Mouse (Mus musculus) liver, embryonic 14.5 days (tissue): ENCODE measurements around the gene Usp27x. TPM values are rescaled to one million over a fixed set of nuclear protein-coding genes. Genes with fewer than 3 reads are reported as not detected.

Experiments used
- ATAC-seq: fragments of 200-750 bp; cut with Nextera tagmentation; 2 replicates; pipeline ENCODE4 v1.8.0; 2017; ENCODE audit warnings: moderate number of reproducible peaks, mild to moderate bottlenecking, moderate library complexity; ENCODE audit not compliant: insufficient read depth
- DNase-seq, 3 experiments: peaks; one replicate each; pipeline ENCODE4 v3.0.0-alpha.2; 2012 to 2013; ENCODE audit warnings: low read depth in 3 of 3, low spot score in 3 of 3
- H3K27ac ChIP-seq: fragments of 300-500 bp; sonication (generic); 2 replicates; pipeline ENCODE4 v1.5.1; 2014; ENCODE audit warnings: moderate library complexity, mild to moderate bottlenecking, control low read depth, inconsistent platforms
- H3K27me3 ChIP-seq: fragments of 300-500 bp; sonication (generic); 2 replicates; pipeline ENCODE4 v1.6.1; 2014; ENCODE audit warnings: mild to moderate bottlenecking, low read length, moderate library complexity; ENCODE audit not compliant: control insufficient read depth, insufficient read depth
- H3K36me3 ChIP-seq: fragments of 300-500 bp; sonication (generic); replicated peaks from 2 replicates; pipeline ENCODE4 v1.6.1; 2014; ENCODE audit warnings: low read depth; ENCODE audit not compliant: control insufficient read depth, insufficient read depth
- H3K4me1 ChIP-seq, 2 experiments: fragments of 200-500 bp in 1 of 2; fragments of 300-500 bp in 1 of 2; sonication (generic) in 1 of 2; replicated peaks; 2 replicates each; pipeline ENCODE4 v1.6.1; 2012 to 2014; ENCODE audit warnings: antibody characterized with exemption in 1 of 2, inconsistent platforms in 1 of 2, low read length in 1 of 2; ENCODE audit not compliant: control insufficient read depth in 2 of 2, insufficient read depth in 2 of 2
- H3K4me2 ChIP-seq: fragments of 300-500 bp; sonication (generic); 2 replicates; pipeline ENCODE4 v1.6.1; 2014; ENCODE audit warnings: low read depth, mild to moderate bottlenecking, control low read depth, moderate library complexity
- H3K4me3 ChIP-seq, 2 experiments: fragments of 200-500 bp in 1 of 2; fragments of 300-500 bp in 1 of 2; sonication (generic) in 1 of 2; 2 replicates each; pipeline ENCODE4 v1.5.1; 2012 to 2014; ENCODE audit warnings: low read depth in 2 of 2, low read length in 2 of 2, mild to moderate bottlenecking in 2 of 2, control low read depth in 1 of 2, inconsistent platforms in 1 of 2, moderate library complexity in 1 of 2; ENCODE audit not compliant: insufficient read depth in 1 of 2
- H3K9ac ChIP-seq: fragments of 300-500 bp; sonication (generic); replicated peaks from 2 replicates; pipeline ENCODE4 v1.6.1; 2014; ENCODE audit warnings: mild to moderate bottlenecking, control low read depth, moderate library complexity
- H3K9me3 ChIP-seq: fragments of 300-500 bp; sonication (generic); 2 replicates; pipeline ENCODE4 v1.6.1; 2016; ENCODE audit warnings: low read length, mixed read lengths; ENCODE audit not compliant: control insufficient read depth
- CTCF ChIP-seq: IDR thresholded peaks from 2 replicates; pipeline ENCODE4 v1.5.1; 2016; ENCODE audit warnings: antibody characterized with exemption, low read depth, control low read depth
- EP300 ChIP-seq: IDR thresholded peaks from 2 replicates; pipeline ENCODE4 v1.6.1; 2016; ENCODE audit warnings: antibody characterized with exemption, low read depth
- WGBS: fragments of 180-500 bp; shearing (Covaris S2); extraction: QIAGEN DNeasy Blood & Tissue Kit; methylation state at CpG from one replicate; pipeline ENCODE4 v1.1.7; 2014; ENCODE audit not compliant: insufficient replicate concordance; 5-methylcytosine and 5-hydroxymethylcytosine counted together
- polyA plus RNA-seq, 2 experiments: library from polyadenylated mRNA; depleted of rRNA in 1 of 2; stranded (reverse) in 1 of 2; unstranded in 1 of 2; fragments of >200 nt; fragmentation: Nextera tagmentation in 1 of 2; extraction: Ambion mirVana in 1 of 2; gene quantifications; 2 replicates each; pipeline versions ENCODE4 v1.2.1 to v1.2.3; 2012 to 2014

Gene Usp27x
- polyA plus RNA-seq, 2 experiments: 0.26 TPM; not detected in 1

- no peaks in the 10 kb centered on the region for H3K36me3 ChIP-seq
- H3K9ac ChIP-seq: no peak overlapping the region
- WGBS: 17% methylated on average over 2 of the region's 2 CpGs
Observed at GRCm38 (mm10) chrX:7325455-7325854, 50.2 kb downstream of the Usp27x start.

GRCm38 (mm10) chrX:7322288-7322687 lies 53.3 kb downstream of the Usp27x start:
- TF ChIP-seq EP300: no peak
- peak; percentile 72 for TF ChIP-seq CTCF
- Histone ChIP-seq H3K4me1 (no peaks in the 10 kb centered on the region), H3K36me3 (no peaks in the 10 kb centered on the region), H3K4me2 (no peak overlapping the region), H3K4me3 (no peak overlapping the region), H3K27me3 (no peaks in the 10 kb centered on the region), H3K27ac (no peak overlapping the region), H3K9ac (no peak overlapping the region), H3K9me3 (no peaks in the 10 kb centered on the region)
- DNase-seq (peak in 1 of 3 experiments; percentile 12), ATAC-seq (no peak)
- 5% methylated on average over 7 of the region's 7 CpGs for WGBS

More at GRCm38 (mm10) chrX:7325455-7325854, 50.2 kb downstream of the Usp27x start:
- ATAC-seq (no peak), DNase-seq (no peak)
- TF ChIP-seq EP300 (no peak), CTCF (peak; percentile 42; the same call in 1 of the 2 replicates)
- Histone ChIP-seq H3K4me2 (no peak overlapping the region), H3K9me3 (no peaks in the 10 kb centered on the region), H3K4me1 (no peaks in the 10 kb centered on the region), H3K27ac (no peak overlapping the region), H3K4me3 (no peak overlapping the region), H3K27me3 (no peaks in the 10 kb centered on the region)

Other genes with a start within 250 kb of the Usp27x start
- 1.6 and 2.2 TPM in 2 replicates for gene Clcn5, start 56.5 kb downstream of the Usp27x start, polyA plus RNA-seq (2012; rRNA removed)
- gene Clcn5, start 56.5 kb downstream of the Usp27x start, polyA plus RNA-seq (2014; fragmentation: Nextera tagmentation; extraction: Ambion mirVana): 3.4 and 4.2 TPM in 2 replicates
- not detected in 2 replicates for gene Foxp3, start 197.8 kb upstream of the Usp27x start, polyA plus RNA-seq (2012; rRNA removed)
- gene Foxp3, start 197.8 kb upstream of the Usp27x start, polyA plus RNA-seq (2014; fragmentation: Nextera tagmentation; extraction: Ambion mirVana): not detected in 2 replicates
- gene Ppp1r3f, start 198.5 kb upstream of the Usp27x start, polyA plus RNA-seq (2012; rRNA removed): 0.42 and 0.56 TPM in 2 replicates
- 0.06 TPM in 2 replicates for gene Ppp1r3f, start 198.5 kb upstream of the Usp27x start, polyA plus RNA-seq (2014; fragmentation: Nextera tagmentation; extraction: Ambion mirVana)
- 9.0 TPM in 2 replicates for gene Ccdc22, start 229.7 kb upstream of the Usp27x start, polyA plus RNA-seq (2012; rRNA removed)
- 16.7 and 19.0 TPM in 2 replicates for gene Ccdc22, start 229.7 kb upstream of the Usp27x start, polyA plus RNA-seq (2014; fragmentation: Nextera tagmentation; extraction: Ambion mirVana)
- 0.04 and 0.06 TPM in 2 replicates for gene Cacna1f, start 231.3 kb upstream of the Usp27x start, polyA plus RNA-seq (2012; rRNA removed)
- gene Cacna1f, start 231.3 kb upstream of the Usp27x start, polyA plus RNA-seq (2014; fragmentation: Nextera tagmentation; extraction: Ambion mirVana): 0.03 and 0.11 TPM in 2 replicates